Mouse (Mus musculus): ENCODE measurements at regions not wholly inside any gene's neighbourhood (a gene's known extent, or its start where the extent isn't known, plus 50 kb on each side); places are given as distances from the start of the nearest gene placed in this dataset.

DNA sequence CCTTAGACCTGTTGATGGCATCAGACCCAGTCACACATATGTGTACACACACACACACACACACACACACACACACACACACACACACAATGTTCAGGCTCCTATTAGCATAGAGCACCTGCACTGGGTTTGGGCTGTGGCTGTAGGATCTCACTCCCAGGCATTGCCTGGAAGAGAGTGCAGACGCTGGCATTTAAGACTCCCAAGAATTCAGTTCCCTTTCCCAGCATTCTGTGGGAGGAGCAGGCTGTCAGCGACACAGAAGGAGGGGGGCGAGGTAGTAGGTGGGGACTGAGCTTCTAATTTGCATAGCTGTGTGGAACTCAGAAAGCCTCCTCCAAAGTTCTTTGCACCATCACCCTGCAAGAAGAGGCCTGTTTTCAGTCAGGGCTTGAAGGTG, 374.2 kb upstream of the Fam49b start:
- Histone ChIP-seq H3K4me1 (no peaks in the 10 kb centered on the region), H3K27ac (replicated peaks) (no peak overlapping the region), H3K36me3 (no peaks in the 10 kb centered on the region), H3K27me3 (replicated peaks) (no peaks in the 10 kb centered on the region), H3K4me2 (no peak overlapping the region), H3K9ac (replicated peaks) (no peak overlapping the region), H3K9me3 (replicated peaks) (no peaks in the 10 kb centered on the region), H3K4me3 (replicated peaks) (no peak overlapping the region)
- no peak for ATAC-seq (ENCODE audit: low FRiP score)
- WGBS, result 9% methylated on average over 3 of the region's 3 CpGs

DNA sequence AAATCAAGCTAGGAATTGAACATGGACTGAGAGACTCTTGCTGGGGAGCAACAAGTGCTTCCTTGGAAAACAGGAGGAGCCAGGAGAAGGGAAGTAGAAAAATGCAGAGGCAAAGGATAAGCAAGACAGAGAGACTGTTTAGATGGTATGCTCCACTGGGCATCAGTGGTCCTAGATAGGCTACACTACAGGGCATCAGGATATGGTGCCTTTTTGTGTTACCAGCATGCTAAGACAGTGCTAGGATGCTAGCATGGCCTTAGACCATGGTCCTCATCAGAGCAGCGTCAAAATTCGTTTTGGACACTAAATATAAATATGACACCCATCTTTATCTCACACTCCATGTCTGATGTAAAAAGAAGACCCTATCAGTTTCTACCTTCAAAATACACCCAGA, 374.6 kb upstream of the Fam49b start:
- H3K27me3 ChIP-seq (replicated peaks), result no peaks in the 10 kb centered on the region
- ATAC-seq (ENCODE audit: low FRiP score), result no peak
- no peak overlapping the region for H3K27ac ChIP-seq (replicated peaks)
- H3K9me3 ChIP-seq (replicated peaks), result no peaks in the 10 kb centered on the region
- 84% methylated on average over 2 of the region's 2 CpGs for WGBS
- H3K4me1 ChIP-seq, result no peaks in the 10 kb centered on the region
- H3K4me3 ChIP-seq (replicated peaks), result no peak overlapping the region
- no peaks in the 10 kb centered on the region for H3K36me3 ChIP-seq
- no peak overlapping the region for H3K4me2 ChIP-seq
- no peak overlapping the region for H3K9ac ChIP-seq (replicated peaks)

DNA sequence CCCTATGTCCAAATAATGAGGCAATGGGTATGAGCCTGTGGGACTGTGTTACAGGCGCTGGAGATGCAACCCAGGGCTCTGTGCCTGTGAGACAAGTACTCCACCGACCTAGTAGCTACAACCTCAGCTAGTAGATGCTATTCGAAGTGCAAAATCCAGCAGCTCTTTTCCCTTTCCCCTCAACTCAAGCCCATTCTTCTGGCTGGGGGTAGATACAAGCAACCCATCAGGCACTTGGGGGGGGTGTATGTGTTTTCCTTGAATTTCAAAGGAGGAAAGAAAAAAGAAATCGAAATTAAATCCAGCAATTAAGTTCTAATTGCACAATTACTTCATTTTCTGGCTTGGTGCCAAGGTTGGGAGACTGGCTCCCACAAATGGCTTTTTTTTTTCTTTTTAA, 372.4 kb upstream of the Gm21798 start:
- ATAC-seq (ENCODE audit: low FRiP score), result no peak
- H3K4me3 ChIP-seq (replicated peaks), result no peak overlapping the region
- WGBS, result 57% methylated on average over 4 of the region's 4 CpGs
- H3K4me2 ChIP-seq, result no peak overlapping the region
- H3K27me3 ChIP-seq (replicated peaks), result no peaks in the 10 kb centered on the region
- H3K27ac ChIP-seq (replicated peaks), result no peak overlapping the region
- 0 out of 2 replicates have a peak, but pooled peaks cover 3% of the 10 kb centered on the region for H3K4me1 ChIP-seq
- H3K9me3 ChIP-seq (replicated peaks), result no peaks in the 10 kb centered on the region
- no peak overlapping the region for H3K9ac ChIP-seq (replicated peaks)
- no peaks in the 10 kb centered on the region for H3K36me3 ChIP-seq

DNA sequence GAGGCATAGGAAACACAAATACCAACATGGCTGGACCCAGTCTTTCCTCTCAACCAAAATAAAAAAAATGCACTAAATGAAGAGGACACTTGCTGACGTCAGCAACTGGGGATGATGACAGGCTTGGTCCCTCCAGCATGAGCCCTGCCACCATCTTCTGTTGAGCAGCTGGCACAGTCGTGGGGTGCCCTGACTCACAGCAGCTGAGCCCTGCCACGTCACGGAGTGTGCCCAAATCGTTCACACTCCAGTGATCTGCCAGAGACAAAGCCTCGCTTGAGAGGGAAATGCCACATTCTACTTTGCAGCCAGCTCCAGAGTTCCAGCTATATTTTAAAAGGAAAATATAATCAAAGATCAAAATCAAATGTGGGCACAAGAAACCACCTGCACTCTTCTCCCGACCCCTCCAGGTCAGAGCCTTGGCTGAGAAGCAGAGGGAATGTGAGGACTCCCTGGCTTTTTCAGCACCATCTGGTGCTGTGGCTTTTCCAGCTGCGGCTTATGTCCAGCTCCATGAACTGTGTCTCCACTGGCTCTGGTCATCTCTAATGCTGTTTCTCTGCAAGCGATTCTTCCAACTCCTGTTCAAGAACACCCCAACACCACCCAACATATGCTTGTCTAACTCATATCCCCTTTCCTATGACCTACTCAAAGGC, 371.0 kb upstream of the Gm21798 start:
- H3K9ac ChIP-seq (replicated peaks), result no peak overlapping the region
- H3K36me3 ChIP-seq, result no peaks in the 10 kb centered on the region
- no peaks in the 10 kb centered on the region for H3K27me3 ChIP-seq (replicated peaks)
- ATAC-seq (ENCODE audit: low FRiP score), result peak; percentile 73; the same call in 1 of the 2 replicates
- 0 out of 2 replicates have a peak, but pooled peaks cover 3% of the 10 kb centered on the region for H3K4me1 ChIP-seq
- H3K27ac ChIP-seq (replicated peaks), result no peak overlapping the region
- H3K4me3 ChIP-seq (replicated peaks), result no peak overlapping the region
- 57% methylated on average over 9 of the region's 9 CpGs for WGBS
- H3K4me2 ChIP-seq, result no peak overlapping the region
- no peaks in the 10 kb centered on the region for H3K9me3 ChIP-seq (replicated peaks)

DNA sequence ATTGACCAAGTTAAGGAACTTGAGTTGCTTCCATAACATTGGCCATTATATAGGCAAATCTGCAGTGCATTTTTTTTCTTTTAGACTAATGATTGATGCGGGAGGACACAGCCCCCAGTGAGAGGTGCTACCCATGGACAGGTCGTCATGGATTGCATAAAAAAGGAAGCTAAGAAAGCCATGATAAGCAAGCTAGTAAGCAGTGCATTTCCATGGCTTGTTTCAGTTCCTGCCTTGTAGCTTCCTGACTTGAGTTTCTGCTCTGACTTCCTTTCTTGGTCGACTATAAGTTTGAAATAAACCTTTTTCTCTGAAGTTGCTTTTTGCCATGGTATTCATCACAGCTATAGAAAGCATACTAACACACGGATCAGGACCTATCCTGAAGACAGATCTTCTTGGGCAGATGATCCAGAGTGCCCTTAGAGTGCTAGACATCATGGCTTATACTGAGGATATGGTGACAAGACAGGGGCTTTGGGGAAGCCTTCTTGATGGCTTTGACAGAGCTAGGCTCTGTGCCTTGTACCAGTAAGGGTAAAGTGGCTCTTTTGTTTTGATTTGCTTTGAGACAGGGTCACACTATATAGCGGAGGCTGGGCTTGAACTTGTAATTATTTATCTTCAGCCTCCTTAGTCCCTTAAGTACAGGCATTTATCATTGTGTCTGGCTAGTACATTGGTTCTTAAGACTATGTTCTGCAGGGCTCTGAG, 370.1 kb upstream of the Gm21798 start:
- no peaks in the 10 kb centered on the region for H3K27me3 ChIP-seq (replicated peaks)
- H3K27ac ChIP-seq (replicated peaks), result no peak overlapping the region
- H3K4me2 ChIP-seq, result no peak overlapping the region
- no peak for ATAC-seq (ENCODE audit: low FRiP score)
- 0 out of 2 replicates have a peak, but pooled peaks cover 3% of the 10 kb centered on the region for H3K4me1 ChIP-seq
- H3K9me3 ChIP-seq (replicated peaks), result no peaks in the 10 kb centered on the region
- no peak overlapping the region for H3K9ac ChIP-seq (replicated peaks)
- H3K4me3 ChIP-seq (replicated peaks), result no peak overlapping the region
- WGBS, result 75% methylated on average over 5 of the region's 5 CpGs
- H3K36me3 ChIP-seq, result no peaks in the 10 kb centered on the region

DNA sequence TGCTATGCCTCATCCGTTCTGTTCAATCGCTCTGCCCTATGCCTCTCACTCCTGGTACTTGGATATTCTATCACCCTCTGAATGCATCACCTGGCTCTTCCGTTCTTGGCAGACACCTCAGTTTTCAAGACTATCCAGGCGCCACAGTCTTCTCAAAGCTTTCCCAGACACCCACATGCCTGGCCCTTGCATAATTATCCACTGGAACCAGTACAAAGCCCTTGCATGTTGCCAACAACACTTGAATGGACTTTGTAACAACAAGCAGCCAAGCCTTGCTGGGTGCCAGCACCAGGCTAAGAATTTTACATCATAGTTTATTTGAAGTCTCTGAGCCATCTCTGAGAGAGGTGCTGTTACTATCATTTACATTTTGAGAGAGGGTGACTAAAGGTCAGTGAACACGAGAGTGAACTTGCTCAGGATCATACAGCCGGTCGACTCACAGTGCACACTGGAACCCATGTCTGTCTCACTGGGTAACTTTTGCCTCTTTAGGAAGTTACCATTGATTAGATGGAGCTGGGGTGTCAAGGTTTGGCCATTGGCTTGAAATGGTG, 368.8 kb upstream of the Gm21798 start:
- no peaks in the 10 kb centered on the region for H3K27me3 ChIP-seq (replicated peaks)
- H3K27ac ChIP-seq (replicated peaks), result no peak overlapping the region
- WGBS, result 87% methylated on average over 7 of the region's 7 CpGs
- ATAC-seq (ENCODE audit: low FRiP score), result no peak
- H3K36me3 ChIP-seq, result no peaks in the 10 kb centered on the region
- no peak overlapping the region for H3K9ac ChIP-seq (replicated peaks)
- H3K9me3 ChIP-seq (replicated peaks), result no peaks in the 10 kb centered on the region
- no peak overlapping the region for H3K4me2 ChIP-seq
- H3K4me1 ChIP-seq, result 0 out of 2 replicates have a peak, but pooled peaks cover 3% of the 10 kb centered on the region
- H3K4me3 ChIP-seq (replicated peaks), result no peak overlapping the region

DNA sequence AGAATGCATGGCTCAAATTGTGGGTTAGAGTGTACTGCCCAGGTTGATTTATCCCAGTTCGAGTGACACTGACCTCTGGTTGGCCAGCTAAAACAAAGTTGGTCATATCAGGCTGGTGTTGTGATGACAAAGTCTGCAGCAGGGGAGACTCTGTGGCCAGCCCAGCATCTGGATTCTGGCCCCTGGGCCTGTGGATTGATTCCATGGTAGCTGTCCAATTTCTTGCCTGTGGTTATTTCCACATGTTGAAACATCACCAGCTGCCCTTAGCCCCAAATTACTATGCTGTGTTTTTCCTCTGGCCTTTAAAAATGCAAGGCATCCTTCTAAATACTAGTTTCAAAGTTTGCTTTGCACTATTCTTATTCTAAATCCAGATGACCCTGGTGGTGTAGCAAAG, 346.8 kb upstream of the Gm21798 start:
- H3K27ac ChIP-seq (replicated peaks), result no peak overlapping the region
- WGBS, result 93% methylated on average over 1 of the region's 1 CpGs
- H3K36me3 ChIP-seq, result no peaks in the 10 kb centered on the region
- no peak overlapping the region for H3K9ac ChIP-seq (replicated peaks)
- H3K4me3 ChIP-seq (replicated peaks), result no peak overlapping the region
- no peaks in the 10 kb centered on the region for H3K9me3 ChIP-seq (replicated peaks)
- no peak overlapping the region for H3K4me2 ChIP-seq
- no peaks in the 10 kb centered on the region for H3K4me1 ChIP-seq
- no peak for ATAC-seq (ENCODE audit: low FRiP score)
- no peaks in the 10 kb centered on the region for H3K27me3 ChIP-seq (replicated peaks)

DNA sequence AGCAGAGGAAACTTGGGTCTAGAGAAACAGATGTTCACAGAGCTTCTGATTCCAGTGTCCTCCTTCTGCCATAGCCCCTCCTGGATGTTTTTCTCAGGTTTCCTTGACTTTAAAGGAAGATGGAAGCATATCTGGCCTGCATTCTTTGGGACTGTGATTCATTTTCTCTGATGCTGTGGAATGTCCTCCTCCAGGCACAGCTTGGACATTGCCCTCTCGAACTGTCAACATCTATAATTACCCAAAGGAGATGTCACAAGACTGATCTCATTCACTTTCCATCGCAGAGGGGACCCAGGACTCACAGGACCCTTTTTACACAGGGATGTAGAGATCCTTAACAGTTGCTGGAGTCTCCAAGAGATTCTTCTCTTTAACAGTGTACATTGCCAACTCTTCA, 345.9 kb upstream of the Gm21798 start:
- 79% methylated on average over 2 of the region's 2 CpGs for WGBS
- H3K36me3 ChIP-seq, result no peaks in the 10 kb centered on the region
- no peak overlapping the region for H3K4me2 ChIP-seq
- no peaks in the 10 kb centered on the region for H3K9me3 ChIP-seq (replicated peaks)
- no peaks in the 10 kb centered on the region for H3K27me3 ChIP-seq (replicated peaks)
- no peak overlapping the region for H3K4me3 ChIP-seq (replicated peaks)
- H3K4me1 ChIP-seq, result no peaks in the 10 kb centered on the region
- ATAC-seq (ENCODE audit: low FRiP score), result no peak
- no peak overlapping the region for H3K9ac ChIP-seq (replicated peaks)
- H3K27ac ChIP-seq (replicated peaks), result no peak overlapping the region

DNA sequence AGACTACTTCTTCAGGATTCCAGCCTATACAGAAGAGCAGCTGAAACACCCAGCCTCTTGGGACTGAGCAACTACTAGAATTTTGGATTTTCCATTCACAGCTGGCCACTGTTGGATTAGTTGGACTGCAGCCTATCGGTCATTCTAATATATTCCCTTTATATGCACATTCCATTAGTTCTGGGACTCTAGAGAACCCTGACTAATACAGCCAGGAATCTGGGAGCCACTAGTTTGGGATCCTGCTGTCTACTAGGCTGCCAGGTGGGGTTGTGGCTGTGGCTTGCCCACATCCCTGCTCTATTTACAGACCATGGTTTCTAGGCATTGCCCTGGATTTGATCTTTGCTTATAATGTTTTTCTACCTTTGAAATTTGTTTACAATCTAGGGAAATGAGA, 343.3 kb upstream of the Gm21798 start:
- no peak for ATAC-seq (ENCODE audit: low FRiP score)
- no peaks in the 10 kb centered on the region for H3K27me3 ChIP-seq (replicated peaks)
- no peaks in the 10 kb centered on the region for H3K9me3 ChIP-seq (replicated peaks)
- no peaks in the 10 kb centered on the region for H3K4me1 ChIP-seq
- H3K36me3 ChIP-seq, result no peaks in the 10 kb centered on the region
- H3K27ac ChIP-seq (replicated peaks), result no peak overlapping the region
- WGBS, result 89% methylated on average over 1 of the region's 1 CpGs
- H3K4me3 ChIP-seq (replicated peaks), result no peak overlapping the region
- H3K4me2 ChIP-seq, result no peak overlapping the region
- no peak overlapping the region for H3K9ac ChIP-seq (replicated peaks)

DNA sequence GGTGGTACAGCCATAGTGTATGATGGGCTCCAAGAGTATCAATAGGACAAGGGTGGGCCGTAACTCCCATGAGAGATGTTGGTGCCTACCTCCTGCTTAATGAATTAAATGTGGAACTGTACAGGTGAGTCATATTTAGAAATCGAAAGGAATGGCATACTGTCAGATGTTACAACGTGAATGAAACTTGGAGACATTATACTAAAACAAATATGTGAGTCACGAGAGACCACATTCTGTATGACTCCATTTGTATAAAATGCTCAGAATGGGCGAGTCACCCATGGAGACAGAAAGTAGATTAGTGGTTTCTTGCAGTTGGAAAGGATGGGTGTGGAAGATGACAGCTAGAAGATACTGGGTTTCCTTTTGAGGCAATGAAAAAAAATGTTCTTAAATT, 340.4 kb upstream of the Gm21798 start:
- no peak overlapping the region for H3K27ac ChIP-seq (replicated peaks)
- ATAC-seq (ENCODE audit: low FRiP score), result no peak
- no peak overlapping the region for H3K4me3 ChIP-seq (replicated peaks)
- H3K36me3 ChIP-seq, result no peaks in the 10 kb centered on the region
- 90% methylated on average over 5 of the region's 5 CpGs for WGBS
- H3K9ac ChIP-seq (replicated peaks), result no peak overlapping the region
- H3K9me3 ChIP-seq (replicated peaks), result no peaks in the 10 kb centered on the region
- H3K4me1 ChIP-seq, result no peaks in the 10 kb centered on the region
- H3K4me2 ChIP-seq, result no peak overlapping the region
- no peaks in the 10 kb centered on the region for H3K27me3 ChIP-seq (replicated peaks)

DNA sequence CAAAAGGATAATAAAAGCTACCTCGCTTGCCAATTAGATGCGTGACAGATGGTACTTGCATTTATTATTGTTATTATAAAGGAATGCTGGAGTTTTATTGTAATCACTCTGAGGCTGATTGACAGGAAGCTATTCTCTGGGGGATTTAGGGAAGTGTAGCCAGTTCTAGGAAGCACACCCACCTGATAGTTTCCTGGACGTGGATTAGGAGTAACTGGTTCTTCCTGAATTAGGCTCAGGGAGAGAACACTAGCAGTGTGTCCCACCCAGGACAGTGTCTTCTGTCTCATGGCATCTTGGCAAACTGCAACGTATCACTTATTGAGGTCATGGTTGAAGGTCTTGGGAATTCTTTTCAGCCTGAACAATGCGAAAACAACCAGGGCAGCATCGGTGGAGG, 336.9 kb upstream of the Gm21798 start:
- no peaks in the 10 kb centered on the region for H3K27me3 ChIP-seq (replicated peaks)
- 56% methylated on average over 6 of the region's 6 CpGs for WGBS
- ATAC-seq (ENCODE audit: low FRiP score), result no peak
- no peak overlapping the region for H3K4me2 ChIP-seq
- no peaks in the 10 kb centered on the region for H3K36me3 ChIP-seq
- no peak overlapping the region for H3K4me3 ChIP-seq (replicated peaks)
- H3K4me1 ChIP-seq, result no peaks in the 10 kb centered on the region
- no peak overlapping the region for H3K9ac ChIP-seq (replicated peaks)
- H3K9me3 ChIP-seq (replicated peaks), result no peaks in the 10 kb centered on the region
- no peak overlapping the region for H3K27ac ChIP-seq (replicated peaks)

DNA sequence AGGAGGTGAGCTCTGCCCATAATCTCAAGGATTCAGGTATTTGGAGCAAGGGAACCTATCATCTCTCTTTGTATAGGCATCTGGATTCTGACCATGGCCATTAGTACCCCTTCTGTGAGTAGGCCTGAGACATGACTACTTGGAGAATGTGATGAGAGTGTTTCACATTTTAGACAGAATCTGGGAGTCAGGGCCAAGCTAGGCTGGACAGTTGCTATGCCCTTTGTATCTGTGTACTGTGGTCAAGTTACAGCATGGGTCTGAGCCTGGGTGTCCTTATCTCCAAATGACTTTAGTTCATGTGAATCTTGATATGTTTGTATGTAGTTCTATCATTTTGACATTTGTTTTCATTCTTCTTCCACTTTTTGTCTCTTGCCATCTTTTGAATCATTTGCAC, 336.3 kb upstream of the Gm21798 start:
- no peak overlapping the region for H3K4me2 ChIP-seq
- no peaks in the 10 kb centered on the region for H3K27me3 ChIP-seq (replicated peaks)
- H3K4me1 ChIP-seq, result no peaks in the 10 kb centered on the region
- H3K9ac ChIP-seq (replicated peaks), result no peak overlapping the region
- no peak overlapping the region for H3K4me3 ChIP-seq (replicated peaks)
- no peaks in the 10 kb centered on the region for H3K36me3 ChIP-seq
- H3K9me3 ChIP-seq (replicated peaks), result no peaks in the 10 kb centered on the region
- ATAC-seq (ENCODE audit: low FRiP score), result no peak
- H3K27ac ChIP-seq (replicated peaks), result no peak overlapping the region
